Mouse (Mus musculus) thymus, adult 2 months (tissue): ENCODE results near the gene Gm7694. TPM values are rescaled to one million over a fixed set of nuclear protein-coding genes. Genes with fewer than 3 reads are reported as not detected.

ENCODE experiments used
- DNase-seq: peaks from one replicate; pipeline ENCODE4 v3.0.0; 2021
- H3K27ac ChIP-seq: fragments of 200-500 bp; 2 replicates; pipeline ENCODE4 v1.5.1; 2012; ENCODE audit warnings: low read length, control low read depth; ENCODE audit not compliant: control insufficient read depth, insufficient read depth
- H3K27me3 ChIP-seq: fragments of 200-500 bp; 2 replicates; pipeline ENCODE4 v1.6.1; 2012; ENCODE audit warnings: mild to moderate bottlenecking, low read length, moderate library complexity, mixed read lengths; ENCODE audit not compliant: control insufficient read depth, insufficient read depth
- H3K36me3 ChIP-seq: fragments of 200-500 bp; 2 replicates; pipeline ENCODE4 v1.6.1; 2012; ENCODE audit warnings: mild to moderate bottlenecking, low read length, moderate library complexity; ENCODE audit not compliant: control insufficient read depth, insufficient read depth
- H3K4me1 ChIP-seq: fragments of 200-500 bp; replicated peaks from 2 replicates; pipeline ENCODE4 v1.6.1; 2012; ENCODE audit warnings: low read length; ENCODE audit not compliant: control insufficient read depth, insufficient read depth
- H3K4me3 ChIP-seq: fragments of 200-500 bp; 2 replicates; pipeline ENCODE4 v1.5.1; 2012; ENCODE audit warnings: mild to moderate bottlenecking, low read length, control low read depth, moderate library complexity; ENCODE audit not compliant: control insufficient read depth, insufficient read depth
- CTCF ChIP-seq: fragments of 200-500 bp; IDR thresholded peaks from 2 replicates; pipeline ENCODE4 v1.5.1; 2012; ENCODE audit warnings: mild to moderate bottlenecking, control low read depth, low read length, moderate library complexity, borderline replicate concordance; ENCODE audit not compliant: control insufficient read depth, poor library complexity, insufficient read depth; ENCODE audit errors: extremely low read depth
- POLR2A ChIP-seq: fragments of 200-500 bp; IDR thresholded peaks from 2 replicates; pipeline ENCODE4 v1.6.1; 2012; ENCODE audit warnings: mild to moderate bottlenecking, low read length, control low read depth, moderate library complexity; ENCODE audit not compliant: control insufficient read depth, poor library complexity, insufficient read depth; ENCODE audit errors: extremely low read depth
- WGBS: fragments of 180-500 bp; shearing (Covaris S2); methylation state at CpG from one replicate; pipeline ENCODE4 v1.1.7; 2018; 5-methylcytosine and 5-hydroxymethylcytosine counted together
- polyA plus RNA-seq: library from polyadenylated mRNA; depleted of rRNA; stranded (reverse); fragments of >200 nt; gene quantifications from 2 replicates; pipeline ENCODE4 v1.2.3, GENCODE M21; 2012; rRNA removed

The Gm7694 gene
- polyA plus RNA-seq, 1 experiment = 1.3 TPM

DNA sequence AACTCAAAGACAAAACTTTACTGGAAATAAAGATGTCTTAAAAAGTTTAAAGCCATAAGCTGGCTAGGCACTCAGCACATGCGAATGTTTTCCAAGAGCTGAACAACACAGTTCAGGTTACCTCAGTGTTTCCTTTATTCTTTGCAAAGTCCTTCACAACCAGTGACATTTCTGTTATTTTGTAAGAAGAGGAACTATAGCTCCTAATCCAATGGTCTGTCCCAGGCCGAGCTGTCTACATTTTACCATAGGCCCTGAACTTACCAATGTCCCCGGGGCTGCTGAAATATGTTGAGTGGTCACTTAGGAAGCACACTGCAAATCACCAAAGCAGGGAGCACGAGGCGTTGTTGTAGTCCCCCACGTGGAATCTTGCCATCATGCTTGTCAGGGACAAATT lies 35.9 kb downstream of the Gm7694 start:
- no peaks in the 10 kb centered on the region for H3K4me1 ChIP-seq
- H3K27ac ChIP-seq = no peak overlapping the region
- no peaks in the 10 kb centered on the region for H3K27me3 ChIP-seq
- no peak overlapping the region for H3K4me3 ChIP-seq
- WGBS = 76% methylated on average over 6 of the region's 6 CpGs
- H3K36me3 ChIP-seq = no peaks in the 10 kb centered on the region
- TF ChIP-seq POLR2A (no peak), CTCF (no peak)
- DNase-seq = no peak

DNA sequence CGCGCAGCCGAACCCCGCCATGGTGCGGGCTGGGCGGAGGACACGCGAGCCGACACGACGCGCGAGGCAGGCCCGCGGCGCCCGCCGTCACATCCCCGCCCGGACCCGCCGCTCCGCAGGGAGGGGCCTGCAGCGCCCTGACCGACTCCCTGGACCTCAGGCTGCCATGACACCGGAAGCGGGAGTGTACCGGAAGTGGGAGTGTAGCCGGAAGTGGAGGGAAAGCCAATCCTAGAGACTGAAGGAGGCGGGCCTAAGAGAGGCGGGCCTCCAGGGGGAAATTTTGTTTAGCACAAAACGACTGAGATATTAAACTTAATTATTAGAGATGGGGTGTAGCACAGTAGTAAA lies 50.6 kb downstream of the Gm7694 start:
- DNase-seq = peak; percentile 66
- Histone ChIP-seq H3K27ac (no peak overlapping the region), H3K4me1 (peaks cover 6% of the 10 kb centered on the region), H3K36me3 (no peaks in the 10 kb centered on the region), H3K4me3 (peak overlapping the region; percentile 76), H3K27me3 (no peaks in the 10 kb centered on the region)
- TF ChIP-seq POLR2A (peak; percentile 44; the same call in 1 of the 2 replicates), CTCF (no peak)
- WGBS = 48% methylated on average over 32 of the region's 32 CpGs

DNA sequence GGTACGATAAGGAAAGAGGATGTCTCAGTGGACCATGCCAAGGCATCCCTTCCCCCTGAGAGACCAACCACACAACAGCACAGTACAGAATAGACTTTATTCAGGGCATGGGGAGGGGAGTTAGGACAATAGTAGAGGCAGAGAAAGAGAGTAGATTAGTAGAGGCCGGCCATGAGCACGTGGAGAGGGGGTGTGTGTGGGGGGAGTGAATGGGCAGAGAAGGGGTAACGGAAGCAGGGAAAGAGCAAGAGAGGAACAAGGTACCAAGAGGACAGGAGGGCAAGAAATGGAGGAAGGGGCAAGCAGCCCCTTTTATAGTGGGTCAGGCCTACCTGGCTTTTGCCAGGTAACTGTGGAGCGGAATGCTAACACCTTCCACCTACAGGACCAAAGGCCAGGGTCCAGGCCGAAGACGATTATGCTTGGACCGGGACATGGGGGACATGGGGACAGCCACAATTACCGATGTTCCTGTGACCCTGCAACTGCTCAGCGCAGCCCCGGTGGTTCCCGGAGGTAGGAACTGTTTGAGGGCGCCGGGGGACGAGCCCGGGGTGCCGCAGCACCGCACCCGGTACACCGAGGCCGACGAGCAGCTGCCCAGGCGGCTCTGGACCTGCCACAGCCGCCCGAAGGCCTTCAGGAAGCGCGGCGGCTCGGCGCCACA lies 51.1 kb downstream of the Gm7694 start:
- H3K27ac ChIP-seq = no peak overlapping the region
- H3K4me3 ChIP-seq = peak overlapping the region; percentile 76
- no peaks in the 10 kb centered on the region for H3K36me3 ChIP-seq
- WGBS = 48% methylated on average over 30 of the region's 30 CpGs
- no peak for DNase-seq
- TF ChIP-seq POLR2A (no peak), CTCF (no peak)
- H3K4me1 ChIP-seq = peaks cover 6% of the 10 kb centered on the region
- H3K27me3 ChIP-seq = no peaks in the 10 kb centered on the region

Other genes starting within 250 kb of the Gm7694 start
- gene Ddr2, start 195.6 kb downstream of the Gm7694 start, polyA plus RNA-seq = 3.6 and 4.2 TPM in 2 replicates
- 16.1 and 17.3 TPM in 2 replicates for gene Uap1, start 131.4 kb downstream of the Gm7694 start, polyA plus RNA-seq
- gene Uhmk1, start 90.9 kb downstream of the Gm7694 start, polyA plus RNA-seq = 16.3 and 16.8 TPM in 2 replicates
- gene Sh2d1b2, start 73.6 kb downstream of the Gm7694 start, polyA plus RNA-seq = 0.04 and 0.06 TPM in 2 replicates
- 0.48 and 0.71 TPM in 2 replicates for gene Sh2d1b1, start 29.0 kb downstream of the Gm7694 start, polyA plus RNA-seq
- 0.32 TPM in 1 of 2 replicates, not detected in the other for gene Spata46, start 2.5 kb upstream of the Gm7694 start, polyA plus RNA-seq